Mouse (Mus musculus) layer of hippocampus, postnatal 25 days (tissue): ENCODE data around the gene Wdr47. TPM values are rescaled to one million over a fixed set of nuclear protein-coding genes. Genes with fewer than 3 reads are reported as not detected.
"Not testable (repeated sequence)": the region's sequence is repeated elsewhere in the genome, so short reads cannot be mapped to it uniquely, and the experiment has no call there.

Experiments
- DNase-seq, 2 experiments: peaks; one replicate each; pipeline ENCODE4 v3.0.0; 2022; ENCODE audit warnings: mixed read lengths in 2 of 2, low spot score in 1 of 2; ENCODE audit errors: extremely low spot score in 1 of 2
- total RNA-seq, 2 experiments: library from RNA; stranded (reverse); gene quantifications; 2 replicates each; pipeline ENCODE4 v1.2.3; 2021

Wdr47 gene
- total RNA-seq, 2 experiments from 2014 or later: 130 to 139 TPM

DNA sequence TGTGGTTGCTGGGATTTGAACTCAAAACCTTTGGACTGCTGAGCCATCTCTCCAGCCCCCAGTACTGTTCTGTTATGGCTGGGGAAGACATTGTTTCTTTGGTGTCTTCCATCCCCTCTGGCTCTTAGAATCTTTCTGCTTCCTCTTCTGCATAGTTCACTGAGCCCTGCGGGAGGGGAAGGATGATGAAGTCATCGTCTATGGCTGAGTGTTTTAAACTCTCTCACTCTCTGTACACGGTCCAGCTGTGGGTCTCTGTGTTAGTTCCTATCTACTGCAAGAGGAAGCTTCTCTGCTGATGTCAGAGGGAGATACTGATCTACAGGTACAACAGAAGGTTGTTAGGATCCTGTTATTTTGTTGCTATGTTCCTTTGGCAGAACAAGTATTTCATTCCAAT is 17.8 kb downstream of the Wdr47 start:
- no peak for DNase-seq

DNA sequence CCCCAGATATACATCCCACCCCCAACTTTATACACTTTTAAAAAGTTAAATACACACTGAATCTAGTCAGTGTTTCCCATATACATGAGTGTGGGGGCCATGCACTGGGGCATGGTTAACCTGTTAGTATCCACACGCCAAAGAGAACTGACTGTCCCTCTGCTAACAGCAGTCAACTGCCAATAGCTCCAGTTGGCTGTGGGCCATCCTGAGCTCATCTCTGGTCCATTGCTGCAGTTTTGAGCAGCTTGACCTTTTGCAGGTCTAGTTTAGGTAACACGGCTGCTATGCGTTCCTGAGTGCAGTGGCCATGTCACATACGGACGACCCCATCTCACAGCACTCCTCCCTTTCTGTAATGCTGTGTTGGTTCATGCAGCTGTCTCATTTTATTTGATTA is 43.7 kb downstream of the Wdr47 start:
- no peak for DNase-seq

DNA sequence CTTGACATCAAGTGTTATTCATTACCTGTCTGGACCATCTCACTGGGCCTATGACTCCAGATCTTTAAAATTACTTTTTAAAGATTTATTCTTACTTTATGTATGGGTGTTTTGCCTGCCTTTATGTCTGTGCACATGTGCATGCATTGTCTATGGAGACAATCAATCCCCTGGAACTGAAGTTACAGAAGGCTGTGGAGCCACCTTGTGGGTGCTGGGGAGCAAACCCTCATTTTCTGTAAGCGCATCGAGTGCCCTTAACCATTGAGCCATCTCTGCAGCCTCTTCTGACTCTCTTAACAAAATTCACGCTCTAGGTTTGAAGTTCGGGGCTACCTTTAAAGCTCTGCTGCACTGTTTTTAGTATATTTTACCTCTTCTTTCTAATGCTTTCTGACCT is 48.3 kb downstream of the Wdr47 start:
- DNase-seq: no peak

GRCm38 (mm10) chr3:108640998-108641397 is 49.9 kb downstream of the Wdr47 start:
- no peak for DNase-seq

DNA sequence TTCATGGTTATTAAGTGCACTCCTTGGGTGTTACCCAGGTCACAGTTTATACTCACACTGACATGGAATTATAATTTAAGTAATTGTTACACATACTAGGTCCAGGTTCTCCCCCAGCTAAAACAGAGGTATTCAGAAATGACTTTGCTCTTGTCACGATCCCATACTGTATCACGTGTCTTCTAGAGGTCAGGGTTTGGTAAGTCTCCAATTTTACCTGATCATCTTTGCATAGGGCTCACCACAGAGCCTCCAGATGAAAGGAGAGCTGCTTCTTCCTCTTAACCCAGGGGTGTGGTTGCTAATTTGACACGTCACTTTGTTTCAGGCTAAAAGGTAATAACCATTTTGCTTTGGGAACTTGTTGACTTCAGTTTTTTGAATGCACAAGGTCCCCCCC is 53.8 kb downstream of the Wdr47 start:
- DNase-seq: no peak

DNA sequence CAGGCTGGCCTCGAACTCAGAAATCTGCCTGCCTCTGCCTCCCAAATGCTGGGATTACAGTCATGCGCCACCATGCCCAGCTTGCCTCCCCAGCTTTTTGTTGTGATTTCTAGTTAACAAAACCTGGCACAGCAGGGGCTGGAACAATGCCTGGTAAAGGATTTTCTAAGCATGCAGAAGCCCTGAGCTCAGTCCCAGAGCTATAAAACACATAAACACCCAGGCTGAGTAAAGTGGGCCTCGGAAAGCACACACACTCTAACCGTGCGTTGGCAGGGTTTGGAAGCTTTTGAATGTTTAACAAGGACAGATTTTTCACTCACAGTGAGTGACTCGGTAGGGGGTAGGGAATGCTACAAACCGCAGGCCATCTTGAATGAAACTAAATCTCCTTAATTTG is 55.0 kb downstream of the Wdr47 start:
- DNase-seq: peak in 1 of 2 experiments; percentile 16

DNA sequence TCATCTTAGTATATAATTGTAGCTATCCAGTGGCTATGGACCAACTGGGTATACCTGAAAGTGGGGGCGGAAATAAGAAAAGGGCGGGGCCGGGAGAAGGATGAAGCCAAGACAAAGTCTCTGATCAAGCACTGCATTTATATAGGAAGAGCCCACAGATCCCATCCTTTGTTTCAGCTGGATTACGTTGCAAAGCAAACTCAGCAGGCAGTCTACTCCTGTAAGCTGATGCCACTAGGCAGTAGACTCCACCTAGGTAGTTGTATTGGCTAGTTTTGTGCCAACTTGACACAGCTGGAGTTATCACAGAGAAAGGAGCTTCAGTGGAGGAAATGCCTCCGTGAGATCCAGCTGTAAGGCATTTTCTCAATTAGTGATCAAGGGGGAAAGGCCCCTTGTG is 56.6 kb downstream of the Wdr47 start:
- DNase-seq: not testable (repeated sequence)

GRCm38 (mm10) chr3:108652866-108653642 is 62.0 kb downstream of the Wdr47 start:
- no peak for DNase-seq

DNA sequence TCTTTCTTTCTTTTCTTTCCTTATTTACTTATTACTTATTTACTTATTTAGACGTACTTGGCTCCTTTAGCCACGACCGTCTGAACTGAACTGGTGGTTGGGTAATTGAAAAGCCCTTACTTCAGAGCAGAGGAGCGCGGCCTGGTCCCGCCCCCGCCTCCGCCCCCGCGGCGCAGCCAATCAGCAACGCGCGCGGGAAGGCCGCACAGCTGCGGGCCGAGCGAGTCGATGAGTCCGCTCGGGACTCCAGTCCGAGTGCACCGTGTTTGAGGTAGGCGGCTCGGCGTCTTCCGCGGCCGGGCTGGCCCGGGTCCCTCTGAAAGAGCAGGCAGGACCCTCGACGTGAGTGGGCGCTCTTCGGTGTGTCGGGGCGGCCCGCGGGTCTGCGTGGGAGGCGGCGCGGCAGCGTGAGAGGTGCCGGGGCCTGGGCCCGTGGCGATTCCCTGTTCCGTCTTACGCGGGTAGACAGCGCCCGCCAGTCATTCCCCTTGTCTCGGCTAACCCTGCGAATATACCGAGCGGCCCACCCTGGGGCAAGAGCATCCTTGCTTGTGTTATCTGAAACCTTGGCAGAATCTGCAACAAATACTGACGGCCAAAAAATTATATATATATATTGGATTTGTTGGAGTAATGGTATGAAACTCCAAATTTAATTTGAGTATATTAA is 62.8 kb downstream of the Wdr47 start, which contains the start of gene Clcc1:
Gene Clcc1, plus strand, starts transcription at position 204 of the 670 bp plus-strand sequence.
- DNase-seq: peak; percentile 90 to 93

GRCm38 (mm10) chr3:108654566-108654965 is 63.5 kb downstream of the Wdr47 start:
- DNase-seq: no peak

DNA sequence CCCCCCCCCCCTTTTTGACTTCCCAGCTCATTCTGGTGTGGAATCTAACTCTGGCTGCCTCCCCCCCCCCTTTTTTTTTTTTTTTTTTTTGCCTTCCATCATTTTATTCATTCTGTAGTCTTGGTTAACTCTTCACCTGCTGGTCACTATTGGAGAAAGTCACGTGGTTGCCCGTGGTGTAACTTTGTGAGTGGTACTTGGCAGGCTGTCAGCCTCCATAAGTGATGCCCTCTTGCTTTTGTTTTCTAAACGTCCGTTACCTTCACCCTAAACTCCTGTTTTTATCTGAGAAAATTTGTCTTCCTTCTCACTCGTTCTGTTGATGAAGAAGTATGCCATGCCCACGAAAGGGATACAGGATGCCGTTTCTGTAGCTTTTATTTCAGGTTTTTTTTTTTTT is 64.4 kb downstream of the Wdr47 start:
- no peak for DNase-seq

DNA sequence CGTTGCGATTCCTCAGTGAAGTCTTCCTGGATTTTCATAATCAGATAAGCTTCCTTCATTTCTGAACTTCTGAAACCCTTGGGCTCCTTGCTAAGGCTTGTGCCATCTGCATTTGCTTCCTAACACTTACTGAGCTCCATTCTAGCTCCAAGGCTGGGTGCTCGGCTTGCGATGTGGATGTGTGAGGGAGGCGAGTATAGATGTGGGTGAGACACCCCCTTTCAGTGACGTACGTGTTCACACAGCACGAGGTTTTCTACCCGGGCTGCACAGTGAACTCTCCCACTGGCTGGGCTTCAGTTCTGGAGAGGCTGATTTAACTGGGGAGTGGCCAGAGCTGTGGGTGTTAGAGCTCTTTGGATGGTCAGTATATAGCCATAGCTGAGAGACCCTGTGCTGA is 67.5 kb downstream of the Wdr47 start:
- no peak for DNase-seq

GRCm38 (mm10) chr3:108660941-108661340 is 69.9 kb downstream of the Wdr47 start:
- DNase-seq: no peak

- no peak for DNase-seq
Measured at GRCm38 (mm10) chr3:108676616-108677015, 85.5 kb downstream of the Wdr47 start.

DNA sequence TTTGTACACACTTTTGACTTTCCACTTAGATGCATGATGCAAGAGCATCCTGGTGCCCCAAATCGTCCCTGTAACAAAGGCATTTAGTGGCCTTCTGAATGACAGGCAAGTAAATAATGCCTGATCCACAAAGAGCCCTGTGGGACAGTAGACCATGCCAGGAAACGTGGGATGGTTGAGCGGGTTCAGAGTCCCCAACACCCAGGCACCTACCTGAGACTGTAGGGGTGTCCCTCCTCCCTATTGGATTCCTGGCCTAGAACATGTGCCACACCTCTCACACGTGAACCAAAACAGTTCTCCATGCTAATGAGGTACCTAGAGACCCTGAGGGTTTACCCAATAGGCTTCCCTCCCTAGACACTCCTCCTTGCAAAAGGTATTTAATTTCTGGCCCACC is 89.9 kb downstream of the Wdr47 start:
- no peak for DNase-seq

GRCm38 (mm10) chr3:108683597-108683996 is 92.5 kb downstream of the Wdr47 start:
- DNase-seq: not testable (repeated sequence)

DNA sequence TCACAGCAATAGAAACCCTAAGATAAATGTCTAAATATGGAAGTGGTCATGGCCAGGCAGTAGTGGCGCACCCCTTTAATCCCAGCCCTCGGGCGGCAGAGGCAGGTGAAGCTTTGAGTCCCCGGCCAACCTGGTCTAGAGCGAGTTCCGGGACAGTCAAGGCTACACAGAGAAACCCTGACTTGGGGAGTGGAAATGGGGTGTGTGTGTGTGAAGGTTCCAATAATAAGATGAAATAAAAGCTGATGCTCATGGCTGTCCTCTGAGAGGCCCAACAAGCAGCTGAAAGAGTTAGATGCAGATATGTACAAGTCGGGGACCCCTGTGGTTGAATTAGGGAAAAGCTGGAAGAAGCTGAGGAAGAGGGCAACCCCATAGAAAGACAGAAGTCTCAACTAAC is 94.6 kb downstream of the Wdr47 start:
- no peak for DNase-seq

DNA sequence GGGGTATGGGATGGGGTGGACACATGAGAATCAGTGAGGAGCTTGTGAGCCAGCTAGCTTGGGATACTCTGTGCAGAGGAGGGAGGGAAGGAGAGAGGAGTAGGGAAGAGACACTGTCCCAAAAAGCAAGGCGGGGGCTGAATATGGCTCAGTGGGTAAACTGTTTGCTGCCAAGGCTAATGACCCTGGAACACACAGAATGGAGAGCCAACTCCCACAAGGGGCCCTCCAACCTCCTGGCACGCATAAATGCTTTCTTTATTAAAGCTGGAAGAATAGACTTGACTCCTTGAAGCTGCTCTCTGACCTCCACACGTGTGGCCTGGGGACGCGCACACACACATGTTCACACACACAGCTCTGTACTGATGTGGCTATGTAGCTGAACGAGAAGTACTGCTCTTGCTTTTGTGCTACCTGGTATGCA is 97.9 kb downstream of the Wdr47 start:
- DNase-seq: no peak

DNA sequence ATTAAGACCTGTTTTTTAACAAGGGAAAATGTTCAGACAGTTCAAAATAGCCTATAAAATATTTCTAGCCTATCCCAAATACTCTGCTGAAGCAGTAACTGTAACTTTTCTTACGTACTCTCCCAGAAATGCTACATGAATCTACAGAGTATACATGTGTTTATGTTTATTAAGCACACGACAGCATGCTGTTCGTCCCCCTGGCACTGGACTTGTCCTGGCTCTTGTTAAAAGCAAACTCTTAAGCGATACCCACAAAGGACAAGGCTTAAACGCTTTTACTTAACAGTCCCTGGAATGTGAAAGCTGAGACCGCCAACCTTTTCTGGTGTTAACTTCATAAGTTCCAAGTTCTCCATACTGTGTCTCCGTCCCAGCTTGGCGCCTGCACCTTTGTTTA is 98.4 kb downstream of the Wdr47 start:
- DNase-seq: no peak

GRCm38 (mm10) chr3:108689979-108690378 is 98.9 kb downstream of the Wdr47 start:
- no peak for DNase-seq

DNA sequence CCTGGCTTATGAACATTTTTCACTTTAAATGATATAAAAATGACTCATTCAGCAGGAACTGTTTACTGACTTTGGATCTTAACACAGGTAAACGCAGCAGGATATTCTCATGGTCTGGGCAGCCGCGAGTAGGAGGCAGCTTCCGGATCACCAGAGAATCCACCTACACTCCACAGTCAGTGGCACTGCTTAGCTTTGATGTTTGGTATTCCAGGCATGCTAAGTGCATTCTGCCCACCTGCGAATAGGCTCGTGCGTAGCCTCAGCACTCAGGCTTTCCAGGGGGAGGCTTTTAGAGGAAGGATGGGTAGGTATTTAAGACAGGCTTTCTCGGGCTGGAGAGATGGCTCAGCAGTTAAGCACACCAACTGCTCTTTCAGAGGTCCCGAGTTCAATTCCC is 103.2 kb downstream of the Wdr47 start:
- DNase-seq: no peak
